Mouse (Mus musculus): ENCODE results near the gene Pip4k2c. TPM values are rescaled to one million over a fixed set of nuclear protein-coding genes. Genes with fewer than 3 reads are reported as not detected.

Gene Pip4k2c
- 100 to 1,000 TPM in 1 of 2 experiments, 10 to 100 TPM in 1; 94.6 to 106 TPM for total RNA-seq (2021)

DNA sequence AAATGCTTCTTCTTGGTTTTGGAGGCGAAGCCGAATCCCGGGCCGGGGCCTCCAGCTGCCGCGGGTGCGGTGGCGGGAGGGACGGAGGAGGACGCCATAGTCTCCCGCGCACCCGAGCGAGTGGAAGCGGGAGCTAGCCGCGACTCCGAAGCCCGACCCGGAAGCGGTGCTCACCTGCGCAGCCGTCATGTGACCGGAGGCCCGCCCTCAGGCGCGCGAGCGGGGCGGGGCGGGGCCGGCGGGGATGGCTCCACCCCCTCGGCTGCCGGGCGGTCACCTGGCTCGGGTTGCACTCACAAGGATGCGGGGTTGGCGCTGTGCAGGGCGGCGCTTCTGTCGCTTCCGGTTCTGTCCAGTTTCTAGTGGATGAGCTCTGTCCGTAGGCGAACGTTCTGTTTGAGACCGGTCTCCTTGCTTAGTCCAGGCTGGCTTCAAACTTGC lies at the start of gene Pip4k2c:
Gene Pip4k2c (minus strand): TSS at position 172 of the 441 bp plus-strand sequence.
- intact Hi-C loops (cut with DNase I), result loop anchor here (2.0 kb wide), 1 partner anchor 17 kb away; the partner anchor contains the start of gene Dtx3

DNA sequence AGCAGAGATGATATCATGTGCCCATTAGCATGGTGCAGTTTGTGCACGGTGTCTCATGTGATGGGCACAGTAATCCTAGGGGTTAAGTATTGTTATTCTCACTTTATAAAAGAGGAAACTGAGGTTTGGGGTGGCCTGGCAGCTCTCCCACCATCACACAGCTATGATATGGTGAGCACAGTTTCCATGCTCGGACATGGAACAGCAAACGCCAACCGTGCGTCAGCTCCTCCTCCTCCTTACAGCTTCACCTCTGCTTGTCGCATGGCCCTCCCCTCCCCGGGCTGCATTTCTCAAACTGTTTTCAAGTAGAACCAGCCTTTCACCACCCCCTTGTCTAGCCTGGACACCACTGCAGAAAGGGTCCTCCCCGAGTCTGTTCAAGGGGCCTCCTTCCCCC lies 47.1 kb upstream of the Pip4k2c start:
- no peak for DNase-seq (ENCODE audit: low spot score in 2 of 2)
- intact Hi-C loops (cut with DNase I), result no loop called here

More for the DNA sequence above, at the start of gene Pip4k2c:
- DNase-seq (ENCODE audit: low spot score in 2 of 2), result peak; percentile 92 to 94

GRCm38 (mm10) chr10:127257790-127258189 lies 46.4 kb upstream of the Pip4k2c start:
- DNase-seq (ENCODE audit: low spot score in 2 of 2), result no peak
- intact Hi-C loops (cut with DNase I), result no loop called here

DNA sequence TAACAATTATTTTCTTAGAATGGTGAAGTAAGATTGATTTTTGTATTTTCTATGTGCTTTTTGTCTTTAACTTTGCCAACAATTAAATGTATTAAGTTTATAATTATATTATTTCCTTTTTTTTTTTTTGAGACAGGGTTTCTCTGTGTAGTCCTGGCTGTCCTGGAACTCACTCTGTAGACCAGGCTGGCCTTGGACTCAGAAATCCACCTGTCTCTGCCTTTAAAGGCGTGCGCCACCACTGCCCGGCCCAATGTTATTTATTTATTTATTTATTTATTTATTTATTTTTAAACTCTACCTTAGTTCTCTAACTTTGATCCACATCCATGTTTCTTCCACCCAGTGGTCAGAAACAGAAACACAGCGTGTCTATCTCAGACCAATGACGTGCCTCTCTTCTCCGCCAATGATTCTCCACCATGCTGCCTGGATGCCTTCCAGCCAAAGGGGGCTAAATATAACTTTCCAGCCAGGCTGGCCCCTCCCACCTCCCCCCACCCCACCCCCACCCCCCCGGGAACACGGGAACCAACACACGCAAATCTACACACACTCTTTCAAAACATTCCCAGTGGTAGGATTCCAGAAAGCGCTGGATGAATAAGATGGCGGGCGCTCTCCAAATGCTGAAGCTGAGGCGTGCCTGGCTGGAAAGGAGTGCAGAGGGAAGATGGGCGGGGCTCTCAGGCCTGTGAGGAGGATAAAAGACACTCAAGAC lies 44.4 kb upstream of the Pip4k2c start:
- DNase-seq (ENCODE audit: low spot score in 2 of 2), result no peak
- intact Hi-C loops (cut with DNase I), result no loop called here

DNA sequence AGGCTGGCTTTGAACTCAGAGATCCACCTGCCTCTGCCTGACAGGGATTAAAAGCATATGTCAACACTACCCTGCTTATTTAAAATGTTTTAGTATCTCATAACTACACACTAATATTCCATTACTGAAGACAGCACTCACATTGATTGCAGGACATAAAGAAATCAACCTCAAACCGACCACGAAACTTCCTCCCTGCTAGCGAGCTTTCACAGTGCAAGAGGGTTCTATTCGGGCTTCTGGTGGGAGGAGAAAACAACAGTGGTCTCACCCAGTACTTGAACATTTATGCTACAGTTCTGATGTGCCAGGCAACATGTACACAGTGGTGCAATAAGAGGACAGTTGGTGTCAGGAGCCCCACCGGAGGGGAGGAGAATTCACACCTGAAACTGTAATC lies 39.4 kb upstream of the Pip4k2c start:
- intact Hi-C loops (cut with DNase I), result no loop called here
- no peak for DNase-seq (ENCODE audit: low spot score in 2 of 2)

DNA sequence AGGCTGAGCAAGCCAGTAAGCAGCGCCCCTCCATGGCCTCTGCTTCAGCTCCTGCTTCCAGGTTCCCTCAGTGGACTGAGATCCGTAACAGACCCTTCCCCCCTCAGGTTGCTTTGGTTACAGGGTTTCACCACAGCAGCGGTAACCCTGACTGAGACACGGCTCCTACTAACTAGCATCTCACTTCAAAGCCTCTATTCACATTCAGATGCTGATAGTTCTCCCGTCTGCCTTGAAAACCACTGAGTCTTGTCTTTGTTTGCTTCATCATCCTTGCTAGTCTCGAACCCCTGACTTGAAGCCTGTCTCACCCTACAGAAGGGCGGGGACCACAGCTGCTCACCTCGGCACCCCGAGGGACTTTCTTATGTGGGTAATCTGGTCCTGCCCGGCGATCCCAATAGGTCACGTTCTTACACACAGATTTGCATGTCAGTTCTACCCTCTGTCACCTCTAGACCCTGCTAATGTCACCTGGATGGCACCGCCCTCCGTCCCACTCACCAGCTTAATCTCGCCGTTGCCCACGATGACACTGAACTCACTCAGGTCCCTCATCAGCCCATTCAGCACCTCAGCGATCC lies 26.9 kb upstream of the Pip4k2c start:
- intact Hi-C loops (cut with DNase I), result no loop called here
- no peak for DNase-seq (ENCODE audit: low spot score in 2 of 2)

DNA sequence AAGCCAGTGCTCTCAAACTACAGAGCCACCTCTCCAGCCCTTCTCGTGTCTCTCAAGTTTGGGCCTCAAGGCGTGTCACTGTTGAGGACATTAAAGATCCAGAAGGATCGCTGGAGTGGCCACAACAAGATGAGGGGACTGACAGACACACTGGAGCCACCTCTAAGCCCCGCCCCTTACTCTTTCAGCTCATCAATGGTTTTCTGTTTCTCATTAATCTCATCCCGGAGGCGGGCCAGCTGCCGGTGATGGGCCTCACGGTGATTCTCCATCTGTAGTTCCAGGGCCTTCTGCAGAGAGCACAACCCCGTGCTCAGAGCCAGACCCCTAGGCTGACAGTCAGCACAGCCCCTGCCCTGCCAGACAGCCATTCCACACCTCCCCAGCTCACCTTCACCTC lies 25.2 kb upstream of the Pip4k2c start:
- intact Hi-C loops (cut with DNase I), result no loop called here
- DNase-seq (ENCODE audit: low spot score in 2 of 2), result no peak

DNA sequence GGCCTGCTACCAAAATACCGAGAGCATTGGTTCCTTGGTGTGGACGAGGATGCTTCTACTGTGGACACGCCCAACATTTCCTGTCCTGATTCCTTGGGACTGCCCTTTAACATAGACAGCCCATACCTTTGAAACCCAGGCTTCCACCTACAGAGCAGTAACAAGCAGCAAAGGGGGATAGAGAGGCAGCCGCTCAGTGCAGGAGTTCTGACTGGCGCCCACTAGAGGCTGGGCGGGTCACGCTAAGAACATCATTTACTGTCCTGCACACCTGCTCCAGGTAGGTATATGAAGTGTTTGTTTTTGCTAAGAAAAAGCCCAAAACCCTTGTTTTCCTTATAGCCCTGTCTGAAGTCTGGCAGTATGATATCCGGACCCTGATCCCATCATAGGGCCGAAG lies 21.8 kb upstream of the Pip4k2c start:
- no peak for DNase-seq (ENCODE audit: low spot score in 2 of 2)
- intact Hi-C loops (cut with DNase I), result no loop called here

DNA sequence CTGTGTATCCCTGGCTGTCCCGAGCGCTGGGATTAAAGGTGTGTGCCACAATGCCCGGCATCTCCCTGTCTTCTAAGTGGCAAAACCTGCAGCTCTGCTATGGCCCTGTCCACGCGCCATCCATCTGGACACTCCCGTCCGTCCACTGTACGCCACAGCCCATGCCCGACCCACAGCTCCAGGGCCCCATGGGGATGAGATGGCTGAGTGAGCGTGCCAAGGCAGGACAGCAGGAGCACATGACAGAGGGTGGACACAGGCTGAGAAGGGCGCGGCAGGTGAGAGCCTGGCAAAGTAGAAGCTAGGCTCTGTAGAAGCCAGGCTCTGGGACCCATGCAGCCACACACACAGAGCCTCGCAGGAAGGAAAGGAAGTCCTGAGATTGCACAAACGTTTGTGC lies 20.4 kb upstream of the Pip4k2c start:
- intact Hi-C loops (cut with DNase I), result loop anchor here (2.0 kb wide), 1 partner anchor 55 kb away; no protein-coding TSS in a partner anchor
- DNase-seq (ENCODE audit: low spot score in 2 of 2), result no peak

GRCm38 (mm10) chr10:127230693-127231092 lies 19.3 kb upstream of the Pip4k2c start:
- intact Hi-C loops (cut with DNase I), result loop anchor here (2.0 kb wide), 1 partner anchor 54 kb away; no protein-coding TSS in a partner anchor
- DNase-seq (ENCODE audit: low spot score in 2 of 2), result no peak

DNA sequence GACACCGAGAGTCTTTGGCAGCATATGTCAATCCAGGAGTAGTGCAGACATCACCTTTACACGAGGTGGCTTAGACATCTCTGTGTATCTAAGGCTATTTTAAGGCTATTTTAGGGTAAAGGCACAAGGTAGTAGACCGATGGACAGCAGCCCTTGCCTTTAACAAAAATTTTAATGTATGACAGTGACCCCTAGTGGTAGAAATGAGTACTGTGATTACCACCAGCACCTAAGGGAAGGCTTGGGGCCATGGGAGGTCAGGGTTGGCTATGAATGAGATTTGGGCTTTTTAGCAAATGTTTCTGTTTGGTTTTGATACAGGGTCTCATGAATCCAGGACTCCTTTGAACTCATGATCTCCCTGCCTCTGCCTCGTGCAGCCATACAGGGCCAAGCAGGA lies 17.5 kb upstream of the Pip4k2c start:
- peak; percentile 30 to 40 for DNase-seq (ENCODE audit: low spot score in 2 of 2)
- intact Hi-C loops (cut with DNase I), result loop anchor here (5.0 kb wide), 1 partner anchor 107 kb away; the partner anchor contains the start of gene Os9

DNA sequence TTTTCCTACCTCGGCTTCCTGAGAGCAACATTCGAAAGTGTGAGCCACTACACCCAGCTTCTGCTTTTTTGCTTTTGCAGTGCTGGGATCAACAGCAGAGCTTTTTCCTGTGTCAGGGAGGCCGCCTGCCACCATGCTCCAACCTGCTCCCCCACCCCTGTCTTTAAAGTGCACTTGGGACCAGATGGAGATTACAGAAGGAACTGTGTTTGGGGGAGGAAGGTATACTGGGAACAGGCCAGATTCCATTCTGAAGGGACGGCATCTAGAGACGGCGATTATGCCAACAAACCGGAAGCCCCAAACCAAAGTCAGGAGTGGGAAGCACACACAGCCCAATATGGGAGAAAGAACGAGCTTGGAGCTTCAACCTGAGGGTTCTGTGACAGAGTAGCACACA lies 15.8 kb upstream of the Pip4k2c start:
- intact Hi-C loops (cut with DNase I), result loop anchor here (5.0 kb wide), 1 partner anchor 105 kb away; the partner anchor contains the start of gene Os9
- DNase-seq (ENCODE audit: low spot score in 2 of 2), result no peak

- intact Hi-C loops (cut with DNase I), result loop anchor here (5.0 kb wide), 1 partner anchor 104 kb away; the partner anchor contains the start of gene Os9
- no peak for DNase-seq (ENCODE audit: low spot score in 2 of 2)
Measured at GRCm38 (mm10) chr10:127226318-127226895, 15.0 kb upstream of the Pip4k2c start.

- intact Hi-C loops (cut with DNase I), result loop anchor here (5.0 kb wide), 1 partner anchor 103 kb away; the partner anchor contains the start of gene Os9
- peak; percentile 59 to 75 for DNase-seq (ENCODE audit: low spot score in 2 of 2)
Measured at GRCm38 (mm10) chr10:127225732-127226131, 14.3 kb upstream of the Pip4k2c start.

- intact Hi-C loops (cut with DNase I), result loop anchor here (5.0 kb wide), 1 partner anchor 103 kb away; the partner anchor contains the start of gene Os9
- no peak for DNase-seq (ENCODE audit: low spot score in 2 of 2)
Measured at GRCm38 (mm10) chr10:127225213-127225612, 13.8 kb upstream of the Pip4k2c start.

GRCm38 (mm10) chr10:127218339-127218738 lies 7.0 kb upstream of the Pip4k2c start:
- intact Hi-C loops (cut with DNase I), result no loop called here

GRCm38 (mm10) chr10:127217177-127217576 lies 5.8 kb upstream of the Pip4k2c start:
- intact Hi-C loops (cut with DNase I), result no loop called here
- no peak for DNase-seq (ENCODE audit: low spot score in 2 of 2)

More at GRCm38 (mm10) chr10:127218339-127218738, 7.0 kb upstream of the Pip4k2c start:
- DNase-seq (ENCODE audit: low spot score in 2 of 2), result no peak

- intact Hi-C loops (cut with DNase I), result no loop called here
- DNase-seq (ENCODE audit: low spot score in 2 of 2), result no peak
Measured at GRCm38 (mm10) chr10:127216456-127216855, 5.1 kb upstream of the Pip4k2c start.

GRCm38 (mm10) chr10:127214422-127214803 lies 3.0 kb upstream of the Pip4k2c start:
- DNase-seq (ENCODE audit: low spot score in 2 of 2), result no peak
- intact Hi-C loops (cut with DNase I), result no loop called here

- intact Hi-C loops (cut with DNase I), result no loop called here
- DNase-seq (ENCODE audit: low spot score in 2 of 2), result no peak
Measured at GRCm38 (mm10) chr10:127213704-127214421, 2.5 kb upstream of the Pip4k2c start.

Measured in left cerebral cortex, postnatal 36 days (tissue).